Mouse (Mus musculus) CD4-positive, CD25-positive, alpha-beta regulatory T cell, adult 2 months (primary cell): ENCODE data around the gene Cyb561d2.

Experiments
- DNase-seq: peaks from one replicate; pipeline ENCODE4 v3.0.0-alpha.2; 2012; ENCODE audit warnings: low read depth, low spot score

Gene Cyb561d2

DNA sequence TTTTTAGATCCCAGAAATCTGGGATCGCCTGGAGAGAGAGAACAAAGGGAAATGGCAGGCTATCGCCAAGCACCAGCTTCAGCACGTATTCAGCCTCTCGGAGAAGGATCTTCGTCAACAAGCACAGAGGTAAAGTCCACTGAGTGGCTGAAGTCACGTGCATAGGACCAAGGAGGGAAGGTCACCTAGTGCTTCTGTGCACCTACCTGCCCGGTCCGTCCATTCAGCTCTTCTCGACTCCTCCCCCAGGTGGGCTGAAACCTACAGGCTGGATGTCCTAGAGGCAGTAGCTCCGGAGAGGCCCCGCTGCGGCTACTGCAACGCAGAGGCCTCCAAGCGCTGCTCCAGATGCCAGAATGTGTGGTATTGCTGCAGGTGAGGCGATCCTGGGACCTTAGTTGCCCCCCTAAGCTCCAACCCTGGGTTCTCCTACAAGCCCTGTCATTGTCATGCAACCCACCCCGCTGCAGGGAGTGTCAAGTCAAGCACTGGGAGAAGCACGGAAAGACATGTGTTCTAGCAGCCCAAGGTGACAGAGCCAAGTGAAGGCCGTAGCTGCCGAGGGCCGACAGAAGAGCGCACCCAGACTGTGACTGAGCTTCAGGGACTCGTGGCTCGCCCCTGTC lies 8.6 kb upstream of the Cyb561d2 start:
- no peak for DNase-seq

DNA sequence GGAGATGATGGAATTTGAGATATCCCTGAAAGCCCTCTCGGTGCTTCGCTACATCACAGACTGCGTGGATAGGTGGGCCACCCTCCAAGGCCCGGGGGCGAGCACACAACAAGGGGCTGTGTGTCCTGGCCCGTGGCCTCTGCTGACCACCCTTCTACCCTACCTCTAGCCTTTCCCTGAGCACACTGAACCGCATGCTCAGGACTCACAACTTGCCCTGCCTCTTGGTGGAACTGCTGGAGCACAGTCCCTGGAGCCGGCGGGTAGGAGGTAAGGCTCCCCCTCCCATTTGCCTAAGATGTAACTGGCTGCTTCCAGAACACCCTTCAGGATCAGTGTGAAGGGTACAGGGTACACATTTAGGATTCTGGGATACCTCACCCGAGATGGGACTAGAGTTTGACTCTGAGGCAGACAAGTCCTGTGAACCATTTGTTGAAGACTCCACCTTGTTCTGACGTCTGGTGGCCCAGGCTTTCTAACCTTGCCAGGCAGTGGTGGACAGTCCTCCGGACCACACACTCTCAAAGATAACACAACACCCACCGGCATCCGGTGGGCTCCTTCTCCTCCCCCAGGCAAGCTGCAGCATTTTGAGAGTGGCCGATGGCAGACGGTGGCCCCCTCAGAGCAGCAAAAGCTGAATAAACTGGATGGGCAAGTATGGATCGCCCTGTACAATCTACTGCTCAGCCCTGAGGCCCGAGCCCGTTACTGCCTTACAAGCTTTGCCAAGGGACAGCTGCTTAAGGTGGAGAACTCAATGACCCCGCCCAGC lies 7.5 kb upstream of the Cyb561d2 start:
- no peak for DNase-seq

GRCm38 (mm10) chr9:107548820-107549219 lies 6.8 kb upstream of the Cyb561d2 start:
- no peak for DNase-seq

DNA sequence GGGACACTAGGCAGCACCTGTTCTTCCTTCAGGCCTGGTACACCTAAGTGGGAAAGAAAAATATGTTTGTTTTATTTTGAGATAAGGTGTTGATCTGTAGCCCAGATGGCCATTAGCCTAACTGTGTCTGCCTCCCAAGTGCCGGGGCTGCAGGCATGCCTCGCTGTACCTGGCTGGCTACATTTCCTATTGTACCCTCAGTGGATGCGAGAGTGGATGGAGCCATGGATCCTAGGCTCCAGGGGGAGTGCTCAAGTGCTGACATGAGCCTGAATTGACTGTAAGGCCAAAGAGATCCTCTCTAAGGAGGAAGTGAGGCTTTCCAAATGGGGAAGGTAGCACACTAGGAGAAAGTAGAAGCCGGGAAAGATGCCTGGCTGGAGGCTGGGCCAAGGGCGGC lies 6.0 kb upstream of the Cyb561d2 start:
- no peak for DNase-seq

- DNase-seq = peak; percentile 93
These were observed 5.0 kb upstream of the Cyb561d2 start, which contains the start of gene Zmynd10 for GRCm38 (mm10) chr9:107547026-107547425. TSS of gene Zmynd10 (plus strand) at chr9:107547298.

DNA sequence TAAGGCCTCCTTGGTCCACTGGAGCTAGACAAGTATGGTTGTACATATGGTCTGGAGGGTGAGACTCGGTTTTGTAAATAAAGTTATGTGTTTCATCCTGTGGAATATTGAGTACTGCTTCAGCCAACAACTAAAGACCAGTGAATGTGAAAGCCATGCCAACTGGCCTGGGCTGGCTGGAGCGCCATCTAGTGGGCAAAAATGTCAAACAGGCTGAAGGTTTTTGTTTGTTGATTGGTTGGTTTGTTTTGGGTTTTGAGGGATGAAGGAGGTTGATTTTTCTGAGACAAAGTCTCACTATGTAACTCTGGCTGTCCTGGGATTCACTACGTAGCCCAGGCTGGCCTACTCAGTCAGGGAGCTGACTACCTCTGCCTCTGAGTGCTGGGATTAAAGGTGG lies 3.6 kb upstream of the Cyb561d2 start:
- peak; percentile 85 for DNase-seq

- DNase-seq = no peak
These were observed 3.2 kb upstream of the Cyb561d2 start for GRCm38 (mm10) chr9:107545199-107545598.

DNA sequence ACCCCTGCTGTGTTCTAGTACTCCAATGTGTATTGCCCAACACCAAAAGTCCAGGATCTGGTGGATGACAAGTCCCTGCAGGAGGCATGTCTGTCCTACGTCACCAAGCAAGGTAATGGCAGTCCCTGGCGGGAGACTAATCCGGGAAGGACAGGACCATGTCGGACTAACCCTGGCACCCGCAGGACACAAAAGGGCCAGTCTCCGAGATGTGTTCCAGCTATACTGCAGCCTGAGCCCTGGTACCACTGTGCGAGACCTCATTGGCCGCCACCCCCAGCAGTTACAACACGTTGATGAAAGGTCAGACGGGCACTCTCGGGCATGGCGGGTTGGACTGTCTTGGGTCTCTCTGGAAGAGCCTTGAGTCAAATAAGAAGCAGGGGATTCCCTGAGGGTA lies 2.7 kb upstream of the Cyb561d2 start:
- no peak for DNase-seq

GRCm38 (mm10) chr9:107544196-107544700 lies 2.3 kb upstream of the Cyb561d2 start:
- no peak for DNase-seq

DNA sequence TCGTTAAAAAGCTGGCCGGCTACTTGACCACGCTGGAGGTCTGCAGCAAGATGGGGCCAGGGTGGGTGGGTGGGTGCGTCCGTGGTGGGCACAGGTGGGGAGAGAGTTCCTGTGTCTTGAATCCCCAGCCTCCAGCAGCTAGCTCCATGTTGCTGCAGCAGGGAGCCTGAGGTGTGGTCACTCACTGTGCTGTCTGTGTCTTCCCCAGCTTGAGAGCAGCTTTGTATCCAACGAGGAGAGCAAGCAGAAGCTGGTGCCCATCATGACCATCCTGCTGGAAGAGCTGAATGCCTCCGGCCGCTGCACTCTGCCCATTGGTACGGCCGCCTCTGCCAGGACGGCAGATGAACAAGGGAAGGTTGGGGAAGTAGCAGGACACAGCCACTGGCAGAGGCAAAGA lies 1.3 kb upstream of the Cyb561d2 start:
- no peak for DNase-seq

- DNase-seq = no peak
These were observed 728 bp upstream of the Cyb561d2 start for GRCm38 (mm10) chr9:107542721-107543120.

- no peak for DNase-seq
These were observed 326 bp upstream of the Cyb561d2 start for GRCm38 (mm10) chr9:107542352-107542686.

- no peak for DNase-seq
These were observed 988 bp downstream of the Cyb561d2 start for GRCm38 (mm10) chr9:107541005-107541404.

GRCm38 (mm10) chr9:107540420-107540819 lies 1.6 kb downstream of the Cyb561d2 start:
- DNase-seq = no peak

DNA sequence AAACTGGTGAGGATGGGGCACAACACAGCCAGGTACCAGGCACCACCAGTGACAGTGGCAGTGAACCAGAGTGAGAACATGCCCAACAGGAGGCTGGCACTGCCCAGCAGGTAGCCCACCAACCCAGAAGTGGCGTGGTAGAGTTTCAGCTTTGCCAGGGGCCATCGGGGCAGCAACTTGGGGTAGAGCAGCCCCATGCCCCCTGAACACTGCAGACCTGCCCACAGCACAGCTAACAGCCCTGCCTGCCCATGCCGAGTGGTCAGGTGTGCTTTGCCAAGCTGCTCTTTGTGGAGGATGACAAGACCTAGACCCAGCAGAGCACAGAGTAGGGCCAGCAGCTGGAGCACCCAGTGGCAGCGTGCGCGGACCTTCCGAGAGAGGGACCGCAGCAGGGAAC lies 2.1 kb downstream of the Cyb561d2 start:
- no peak for DNase-seq

DNA sequence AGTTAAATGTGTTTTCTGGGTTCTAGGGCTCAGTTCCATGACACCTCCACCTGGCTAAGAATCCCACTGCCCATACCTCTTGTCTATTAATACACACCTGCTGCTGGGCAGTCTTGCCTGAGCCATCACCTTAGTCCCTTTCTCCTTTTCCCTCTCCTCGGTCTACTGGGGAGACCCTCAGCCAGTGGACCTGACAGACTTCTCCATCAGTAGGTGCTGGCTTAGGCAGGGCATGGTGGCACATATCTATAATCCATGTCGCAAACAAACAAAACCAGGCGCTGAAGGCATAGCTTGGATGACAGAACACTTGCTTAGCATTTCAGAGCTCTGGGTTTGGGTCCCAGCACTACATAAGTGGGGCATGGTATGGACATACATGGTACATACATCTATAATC lies 3.3 kb downstream of the Cyb561d2 start:
- DNase-seq = no peak

DNA sequence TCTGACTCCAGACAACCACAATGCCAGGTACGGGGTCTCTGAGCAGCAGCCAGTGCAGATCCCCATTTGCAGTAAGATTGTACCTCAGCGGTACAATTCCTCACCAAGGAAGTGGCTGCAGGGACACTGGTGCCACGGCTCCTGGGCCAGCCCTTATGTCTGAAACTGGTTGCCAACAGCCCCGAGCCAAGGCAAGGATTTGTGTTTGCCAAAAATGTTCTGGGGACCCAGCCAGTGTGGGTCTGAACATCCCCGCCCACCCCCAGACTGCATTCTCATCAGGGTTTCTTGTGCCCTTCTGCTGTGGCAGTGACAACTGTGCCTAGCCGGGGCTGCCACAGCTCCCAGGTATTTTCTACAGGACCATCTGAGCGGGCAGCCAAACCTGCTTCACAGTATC lies 3.8 kb downstream of the Cyb561d2 start:
- DNase-seq = no peak

- no peak for DNase-seq
These were observed 7.4 kb downstream of the Cyb561d2 start for GRCm38 (mm10) chr9:107534408-107535202.

DNA sequence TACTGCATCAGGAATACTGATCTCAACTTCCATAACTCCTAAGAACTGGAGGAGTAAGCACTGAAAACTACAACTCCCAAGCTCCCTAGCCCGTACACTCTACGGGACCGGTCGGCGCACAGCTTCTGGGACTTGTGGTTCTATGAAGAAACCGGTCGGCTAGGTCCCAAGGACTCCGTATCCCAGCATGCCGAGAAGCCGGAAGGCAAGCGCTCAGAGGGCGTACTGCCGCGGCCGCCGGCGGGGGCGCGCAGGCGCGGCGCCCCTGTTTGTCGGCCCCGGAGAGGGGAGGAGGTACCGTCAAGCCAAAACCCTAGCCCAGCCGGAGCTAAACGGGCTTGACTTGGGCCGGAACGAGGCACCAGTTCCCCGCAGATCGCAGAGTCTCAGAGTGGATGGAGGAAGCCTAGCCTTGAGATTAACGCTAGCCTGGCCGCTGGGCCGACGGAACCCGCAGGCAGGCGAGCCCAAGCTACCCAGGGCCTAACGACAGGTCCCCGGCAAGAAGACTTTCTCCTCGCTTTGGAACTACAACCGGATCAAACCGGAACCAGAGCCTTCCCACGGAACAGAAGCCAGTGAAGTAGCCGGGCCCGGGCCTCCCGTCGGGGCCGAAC lies 8.1 kb downstream of the Cyb561d2 start, which contains the start of gene Tmem115:
Gene Tmem115, plus strand, starts transcription at position 155 of the 617 bp plus-strand sequence.
- DNase-seq = peak; percentile 94

DNA sequence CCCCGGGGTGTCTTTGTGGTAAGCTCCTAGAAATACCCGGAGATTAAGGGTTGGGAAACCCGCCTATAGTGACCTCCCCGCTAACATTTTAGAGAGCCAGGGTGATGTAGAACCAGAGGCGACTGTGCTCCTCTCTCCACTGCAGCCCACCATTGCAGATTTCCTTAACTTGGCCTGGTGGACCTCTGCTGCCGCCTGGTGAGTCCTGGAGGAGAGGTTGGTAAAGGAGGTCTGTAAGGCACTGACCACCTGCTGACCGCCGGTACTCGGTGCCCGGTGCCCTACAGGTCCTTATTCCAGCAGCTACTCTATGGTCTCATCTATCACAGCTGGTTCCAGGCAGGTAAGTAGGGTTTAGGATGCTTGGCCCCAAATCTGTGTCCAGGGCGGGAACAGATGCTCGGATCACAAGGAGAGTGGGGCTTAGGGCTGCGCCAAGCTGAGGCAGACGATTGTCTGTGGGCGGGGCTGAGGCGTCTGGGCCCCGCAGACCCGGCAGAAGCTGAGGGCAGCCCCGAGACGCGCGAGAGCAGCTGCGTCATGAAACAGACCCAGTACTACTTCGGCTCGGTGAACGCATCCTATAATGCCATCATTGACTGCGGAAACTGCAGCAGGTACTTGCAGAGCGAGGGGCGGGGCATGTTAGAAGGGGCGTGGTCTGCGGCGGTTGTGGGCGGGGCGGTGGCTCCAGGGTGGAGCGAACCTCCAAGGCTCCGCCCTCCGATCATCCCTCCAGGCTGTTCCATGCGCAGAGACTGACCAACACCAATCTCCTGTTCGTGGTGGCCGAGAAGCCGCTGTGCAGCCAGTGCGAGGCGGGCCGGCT lies 15.6 kb downstream of the Cyb561d2 start:
- DNase-seq = peak; percentile 85

- no peak for DNase-seq
These were observed 19.6 kb downstream of the Cyb561d2 start for GRCm38 (mm10) chr9:107522400-107522711.
